Mouse (Mus musculus): Measurements from ENCODE around the gene Npy4r. TPM values are rescaled to one million over a fixed set of nuclear protein-coding genes. Genes with fewer than 3 reads are reported as not detected.

Npy4r gene
- polyA plus RNA-seq, 1 experiment from 2014 or later, result not detected

DNA sequence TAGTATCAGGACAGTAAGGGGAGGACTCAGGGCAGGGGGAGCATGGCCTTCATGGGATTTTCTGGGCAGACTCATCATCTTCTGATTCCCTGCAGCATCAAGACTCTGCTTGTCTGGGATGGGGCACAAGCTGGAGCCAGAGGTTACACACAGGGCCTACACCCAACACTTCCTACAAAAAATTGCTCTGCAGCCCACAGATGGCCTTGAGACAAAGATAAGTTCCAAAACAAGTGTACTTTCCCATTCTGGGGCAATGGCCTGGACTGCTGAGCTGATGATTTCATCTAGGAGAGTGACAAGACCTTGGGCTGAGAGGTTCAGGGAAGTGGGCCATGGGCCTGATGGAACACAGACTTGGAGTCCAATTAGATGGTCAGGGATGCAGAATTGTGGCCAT is 16.9 kb downstream of the Npy4r start:
- Histone ChIP-seq H3K9ac (ENCODE audit: low read length) (no peak overlapping the region), H3K27ac (replicated peaks; ENCODE audit: low read depth, low read length) (no peak overlapping the region), H3K36me3 (ENCODE audit: control insufficient read depth, insufficient read depth, low read length) (no peaks in the 10 kb centered on the region), H3K4me2 (ENCODE audit: low read depth, severe bottlenecking) (no peak overlapping the region), H3K9me3 (ENCODE audit: control insufficient read depth, low read length) (no peaks in the 10 kb centered on the region), H3K4me1 (ENCODE audit: control insufficient read depth, insufficient read depth, low read length) (no peaks in the 10 kb centered on the region), H3K4me3 (ENCODE audit: low read depth, low read length) (no peak overlapping the region), H3K27me3 (ENCODE audit: control insufficient read depth, insufficient read depth, low read length) (no peaks in the 10 kb centered on the region)
- DNase-seq (ENCODE audit: low spot score), result no peak
- no peak for ATAC-seq (ENCODE audit: insufficient number of reproducible peaks, low FRiP score, low TSS enrichment, low read depth)

DNA sequence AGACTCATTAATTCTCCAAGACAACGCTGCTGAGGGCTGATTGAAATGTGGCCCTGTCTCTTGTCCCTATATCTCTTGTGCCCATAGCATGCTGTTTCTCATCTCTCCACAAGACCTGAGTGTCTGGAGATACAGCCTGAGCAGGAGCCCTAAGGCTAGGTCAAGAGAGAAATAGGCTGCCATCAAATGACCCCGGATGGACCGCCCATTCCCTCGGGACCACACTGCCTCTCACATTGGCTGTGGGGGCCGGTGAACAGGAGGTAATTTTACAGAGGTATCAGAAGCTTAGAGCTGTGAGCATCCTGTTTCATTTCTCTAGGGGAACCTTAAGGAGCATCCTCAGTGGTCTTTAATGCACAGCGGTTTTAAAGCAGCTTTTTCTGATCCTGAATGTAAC is 21.1 kb downstream of the Npy4r start:
- ATAC-seq (ENCODE audit: insufficient number of reproducible peaks, low FRiP score, low TSS enrichment, low read depth) (no peak), DNase-seq (ENCODE audit: low spot score) (no peak)
- Histone ChIP-seq H3K4me2 (ENCODE audit: low read depth, severe bottlenecking) (no peak overlapping the region), H3K27ac (replicated peaks; ENCODE audit: low read depth, low read length) (no peak overlapping the region), H3K9me3 (ENCODE audit: control insufficient read depth, low read length) (no peaks in the 10 kb centered on the region), H3K4me3 (ENCODE audit: low read depth, low read length) (no peak overlapping the region), H3K9ac (ENCODE audit: low read length) (no peak overlapping the region), H3K4me1 (ENCODE audit: control insufficient read depth, insufficient read depth, low read length) (no peaks in the 10 kb centered on the region), H3K36me3 (ENCODE audit: control insufficient read depth, insufficient read depth, low read length) (no peaks in the 10 kb centered on the region), H3K27me3 (ENCODE audit: control insufficient read depth, insufficient read depth, low read length) (no peaks in the 10 kb centered on the region)
- 73% methylated on average over 6 of the region's 6 CpGs for WGBS

DNA sequence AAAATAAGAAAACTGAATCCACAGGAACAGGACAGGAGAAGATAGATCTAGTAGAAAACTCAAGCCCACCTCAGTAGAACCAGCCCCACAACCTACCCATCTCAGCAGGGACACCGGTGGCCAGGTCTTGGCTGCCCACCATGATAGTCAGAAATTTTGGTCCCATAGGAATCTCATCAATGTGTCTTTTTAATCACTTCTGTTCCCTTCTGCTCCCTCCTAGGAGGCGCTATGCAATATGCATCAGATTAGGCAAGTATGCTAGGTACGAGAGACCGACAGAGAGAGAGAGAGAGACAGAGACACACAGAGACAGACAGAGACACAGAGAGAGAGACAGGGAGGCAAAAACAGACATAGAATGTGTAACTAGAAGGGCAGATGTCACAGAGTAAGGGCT is 30.6 kb downstream of the Npy4r start:
- Histone ChIP-seq H3K27me3 (ENCODE audit: control insufficient read depth, insufficient read depth, low read length) (no peaks in the 10 kb centered on the region), H3K4me1 (ENCODE audit: control insufficient read depth, insufficient read depth, low read length) (no peaks in the 10 kb centered on the region), H3K36me3 (ENCODE audit: control insufficient read depth, insufficient read depth, low read length) (no peaks in the 10 kb centered on the region), H3K9ac (ENCODE audit: low read length) (no peak overlapping the region), H3K27ac (replicated peaks; ENCODE audit: low read depth, low read length) (no peak overlapping the region), H3K4me2 (ENCODE audit: low read depth, severe bottlenecking) (no peak overlapping the region), H3K9me3 (ENCODE audit: control insufficient read depth, low read length) (no peaks in the 10 kb centered on the region), H3K4me3 (ENCODE audit: low read depth, low read length) (no peak overlapping the region)
- 93% methylated on average over 4 of the region's 4 CpGs for WGBS
- no peak for ATAC-seq (ENCODE audit: insufficient number of reproducible peaks, low FRiP score, low TSS enrichment, low read depth)
- DNase-seq (ENCODE audit: low spot score), result no peak

DNA sequence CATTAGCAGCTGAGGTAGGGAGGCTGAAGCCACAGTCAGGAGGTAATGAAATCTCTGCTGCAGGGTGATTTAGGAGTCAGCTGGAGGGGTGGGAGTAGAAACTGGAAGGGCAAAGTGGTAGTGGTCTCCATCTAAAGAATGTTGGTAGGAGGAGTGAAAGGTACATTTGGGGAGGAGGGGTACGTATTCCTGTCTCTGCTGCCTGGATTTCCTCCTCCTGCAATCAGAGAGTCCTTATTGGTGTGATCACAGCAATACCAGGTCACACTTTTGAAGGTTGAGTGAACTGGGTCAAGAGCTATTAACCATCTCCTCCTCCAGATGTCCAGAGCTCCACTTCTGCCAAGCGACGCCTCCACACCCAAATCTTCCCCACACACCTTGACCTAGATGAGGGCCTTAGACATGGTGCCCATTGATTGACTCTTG is 31.4 kb downstream of the Npy4r start:
- H3K27ac ChIP-seq (replicated peaks; ENCODE audit: low read depth, low read length), result no peak overlapping the region
- no peak overlapping the region for H3K9ac ChIP-seq (ENCODE audit: low read length)
- H3K36me3 ChIP-seq (ENCODE audit: control insufficient read depth, insufficient read depth, low read length), result no peaks in the 10 kb centered on the region
- no peak overlapping the region for H3K4me2 ChIP-seq (ENCODE audit: low read depth, severe bottlenecking)
- no peaks in the 10 kb centered on the region for H3K9me3 ChIP-seq (ENCODE audit: control insufficient read depth, low read length)
- ATAC-seq (ENCODE audit: insufficient number of reproducible peaks, low FRiP score, low TSS enrichment, low read depth) (no peak), DNase-seq (ENCODE audit: low spot score) (no peak)
- 93% methylated on average over 3 of the region's 3 CpGs for WGBS
- no peak overlapping the region for H3K4me3 ChIP-seq (ENCODE audit: low read depth, low read length)
- no peaks in the 10 kb centered on the region for H3K27me3 ChIP-seq (ENCODE audit: control insufficient read depth, insufficient read depth, low read length)
- H3K4me1 ChIP-seq (ENCODE audit: control insufficient read depth, insufficient read depth, low read length), result no peaks in the 10 kb centered on the region

DNA sequence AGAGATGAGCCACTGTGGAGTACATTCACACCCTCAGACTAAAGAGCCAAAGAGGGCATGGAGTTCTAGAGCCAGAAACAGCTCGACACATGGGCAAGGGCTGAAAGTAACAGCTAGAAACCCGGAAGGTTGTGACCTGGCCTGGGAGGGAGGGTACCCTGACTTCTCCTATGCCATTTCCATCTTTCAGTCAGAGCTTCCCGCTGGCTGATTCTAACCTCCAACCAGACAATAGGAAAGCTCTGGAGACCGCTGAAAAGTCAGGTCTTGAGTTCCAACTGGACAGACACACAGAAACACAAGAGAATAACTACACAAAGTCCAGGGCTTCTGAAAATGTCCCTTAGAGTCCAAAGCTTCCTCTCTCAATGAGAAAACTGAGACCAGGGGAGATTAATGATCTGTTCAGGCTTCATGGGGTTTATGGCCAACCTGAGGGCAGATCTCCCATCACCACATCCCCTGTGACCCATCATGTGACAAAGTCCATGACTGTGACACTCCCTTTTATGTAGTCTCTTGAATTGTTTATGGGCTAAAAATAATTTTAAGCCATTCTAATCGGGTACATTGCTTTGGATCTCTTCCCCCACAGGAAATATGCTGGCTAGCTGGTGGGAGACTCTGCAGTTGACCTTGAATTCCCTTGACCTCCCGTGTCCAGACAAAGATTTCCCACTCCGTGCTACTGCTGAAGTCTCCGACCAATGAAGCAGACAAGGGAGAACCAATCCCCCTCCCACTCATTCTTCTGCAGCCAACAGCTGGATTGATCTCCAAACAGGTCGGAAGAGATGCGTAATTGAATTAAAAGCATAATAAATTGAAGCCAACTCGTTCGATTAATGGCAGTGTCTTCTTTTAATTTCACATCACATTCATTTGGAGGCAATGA is 32.0 kb downstream of the Npy4r start:
- no peak overlapping the region for H3K27ac ChIP-seq (replicated peaks; ENCODE audit: low read depth, low read length)
- H3K4me1 ChIP-seq (ENCODE audit: control insufficient read depth, insufficient read depth, low read length), result no peaks in the 10 kb centered on the region
- no peaks in the 10 kb centered on the region for H3K9me3 ChIP-seq (ENCODE audit: control insufficient read depth, low read length)
- no peaks in the 10 kb centered on the region for H3K36me3 ChIP-seq (ENCODE audit: control insufficient read depth, insufficient read depth, low read length)
- no peak overlapping the region for H3K4me3 ChIP-seq (ENCODE audit: low read depth, low read length)
- WGBS, result 80% methylated on average over 12 of the region's 12 CpGs
- ATAC-seq (ENCODE audit: insufficient number of reproducible peaks, low FRiP score, low TSS enrichment, low read depth) (no peak), DNase-seq (ENCODE audit: low spot score) (no peak)
- H3K4me2 ChIP-seq (ENCODE audit: low read depth, severe bottlenecking), result no peak overlapping the region
- no peaks in the 10 kb centered on the region for H3K27me3 ChIP-seq (ENCODE audit: control insufficient read depth, insufficient read depth, low read length)
- no peak overlapping the region for H3K9ac ChIP-seq (ENCODE audit: low read length)

DNA sequence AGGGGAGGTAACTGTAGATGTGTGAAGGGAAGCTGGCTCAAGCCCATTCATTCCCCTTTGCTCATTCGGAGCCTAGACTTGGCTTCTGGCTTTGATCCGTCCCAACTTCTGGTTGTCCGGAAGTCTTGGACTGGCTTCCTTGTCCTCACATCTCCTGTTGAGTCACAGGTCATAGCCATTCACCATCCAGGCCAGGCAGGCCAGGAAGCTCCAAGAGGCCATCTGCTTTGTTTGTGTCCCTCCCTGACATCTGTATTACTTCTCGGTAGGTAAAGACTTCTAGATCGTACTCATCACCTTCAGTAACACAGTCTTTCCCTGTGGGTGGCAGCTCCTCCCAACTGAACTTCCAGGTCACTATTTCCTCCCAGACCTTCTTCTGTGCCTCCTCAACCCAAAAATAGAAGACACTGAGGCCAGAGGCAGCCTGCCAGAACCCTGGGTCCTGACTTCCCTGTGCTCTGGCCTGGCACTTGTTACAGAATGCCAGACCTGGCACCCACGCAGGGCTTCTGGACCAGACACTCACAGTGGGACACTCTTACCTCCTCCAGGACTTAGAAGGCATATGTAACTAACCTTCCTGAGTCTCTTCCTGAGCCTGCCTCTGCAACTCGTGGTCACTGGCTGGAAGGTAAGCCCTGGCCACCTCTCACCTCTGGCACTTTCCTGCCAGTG is 33.1 kb downstream of the Npy4r start:
- DNase-seq (ENCODE audit: low spot score), result no peak
- H3K4me2 ChIP-seq (ENCODE audit: low read depth, severe bottlenecking), result no peak overlapping the region
- H3K27ac ChIP-seq (replicated peaks; ENCODE audit: low read depth, low read length), result no peak overlapping the region
- no peaks in the 10 kb centered on the region for H3K27me3 ChIP-seq (ENCODE audit: control insufficient read depth, insufficient read depth, low read length)
- H3K4me1 ChIP-seq (ENCODE audit: control insufficient read depth, insufficient read depth, low read length), result no peaks in the 10 kb centered on the region
- ATAC-seq (ENCODE audit: insufficient number of reproducible peaks, low FRiP score, low TSS enrichment, low read depth), result no peak
- WGBS, result 76% methylated on average over 7 of the region's 7 CpGs
- H3K36me3 ChIP-seq (ENCODE audit: control insufficient read depth, insufficient read depth, low read length), result no peaks in the 10 kb centered on the region
- no peak overlapping the region for H3K4me3 ChIP-seq (ENCODE audit: low read depth, low read length)
- no peaks in the 10 kb centered on the region for H3K9me3 ChIP-seq (ENCODE audit: control insufficient read depth, low read length)
- H3K9ac ChIP-seq (ENCODE audit: low read length), result no peak overlapping the region

DNA sequence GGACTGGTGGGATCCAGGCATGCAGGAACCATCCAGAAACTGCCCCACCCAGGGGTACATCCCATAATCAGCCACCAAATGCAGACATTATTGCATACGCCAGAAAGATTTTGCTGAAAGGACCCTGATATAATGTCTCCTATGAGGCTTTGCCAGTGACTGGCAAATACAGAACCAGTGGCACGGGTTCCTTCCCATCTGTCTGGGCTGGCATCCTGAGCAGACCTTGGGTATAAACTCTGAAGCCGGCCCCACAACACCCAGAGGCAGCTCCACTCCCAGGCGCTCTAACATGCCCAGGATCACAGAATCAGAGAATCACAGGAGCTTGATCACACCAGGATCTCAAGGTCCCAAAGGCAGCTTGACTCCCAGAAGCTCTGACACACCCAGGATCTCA is 38.0 kb downstream of the Npy4r start:
- ATAC-seq (ENCODE audit: insufficient number of reproducible peaks, low FRiP score, low TSS enrichment, low read depth) (no peak), DNase-seq (ENCODE audit: low spot score) (no peak)
- Histone ChIP-seq H3K27me3 (ENCODE audit: control insufficient read depth, insufficient read depth, low read length) (no peaks in the 10 kb centered on the region), H3K9me3 (ENCODE audit: control insufficient read depth, low read length) (no peaks in the 10 kb centered on the region), H3K4me2 (ENCODE audit: low read depth, severe bottlenecking) (no peak overlapping the region), H3K9ac (ENCODE audit: low read length) (no peak overlapping the region), H3K27ac (replicated peaks; ENCODE audit: low read depth, low read length) (no peak overlapping the region), H3K4me1 (ENCODE audit: control insufficient read depth, insufficient read depth, low read length) (no peaks in the 10 kb centered on the region), H3K4me3 (ENCODE audit: low read depth, low read length) (no peak overlapping the region), H3K36me3 (ENCODE audit: control insufficient read depth, insufficient read depth, low read length) (no peaks in the 10 kb centered on the region)
- WGBS, result 92% methylated on average over 4 of the region's 4 CpGs

DNA sequence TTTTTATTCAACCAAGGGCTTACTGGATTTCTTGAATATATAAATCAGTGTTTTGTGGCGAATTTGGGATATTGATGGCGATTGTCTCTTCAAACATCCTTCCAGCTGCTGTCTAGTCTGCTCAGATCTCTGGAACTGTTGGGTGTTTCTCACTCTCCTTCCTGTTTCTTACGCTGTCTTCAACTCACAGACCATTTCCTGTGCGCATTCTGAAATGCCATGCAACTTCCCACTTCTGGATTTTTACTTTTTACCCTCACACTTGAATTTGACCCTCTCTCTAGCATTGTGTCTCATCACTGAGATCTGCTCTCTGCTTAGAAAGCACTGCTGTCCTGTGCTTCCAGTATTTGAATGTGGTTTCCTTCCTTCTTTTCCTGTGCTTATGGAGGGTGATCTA is 44.7 kb downstream of the Npy4r start:
- no peak overlapping the region for H3K9ac ChIP-seq (ENCODE audit: low read length)
- no peak for ATAC-seq (ENCODE audit: insufficient number of reproducible peaks, low FRiP score, low TSS enrichment, low read depth)
- no peak overlapping the region for H3K4me2 ChIP-seq (ENCODE audit: low read depth, severe bottlenecking)
- no peak overlapping the region for H3K4me3 ChIP-seq (ENCODE audit: low read depth, low read length)
- no peak overlapping the region for H3K27ac ChIP-seq (replicated peaks; ENCODE audit: low read depth, low read length)
- H3K4me1 ChIP-seq (ENCODE audit: control insufficient read depth, insufficient read depth, low read length), result no peaks in the 10 kb centered on the region
- 81% methylated on average over 4 of the region's 4 CpGs for WGBS
- no peaks in the 10 kb centered on the region for H3K9me3 ChIP-seq (ENCODE audit: control insufficient read depth, low read length)
- no peaks in the 10 kb centered on the region for H3K27me3 ChIP-seq (ENCODE audit: control insufficient read depth, insufficient read depth, low read length)
- DNase-seq (ENCODE audit: low spot score), result no peak
- H3K36me3 ChIP-seq (ENCODE audit: control insufficient read depth, insufficient read depth, low read length), result no peaks in the 10 kb centered on the region
